In the genomic region with DNA sequence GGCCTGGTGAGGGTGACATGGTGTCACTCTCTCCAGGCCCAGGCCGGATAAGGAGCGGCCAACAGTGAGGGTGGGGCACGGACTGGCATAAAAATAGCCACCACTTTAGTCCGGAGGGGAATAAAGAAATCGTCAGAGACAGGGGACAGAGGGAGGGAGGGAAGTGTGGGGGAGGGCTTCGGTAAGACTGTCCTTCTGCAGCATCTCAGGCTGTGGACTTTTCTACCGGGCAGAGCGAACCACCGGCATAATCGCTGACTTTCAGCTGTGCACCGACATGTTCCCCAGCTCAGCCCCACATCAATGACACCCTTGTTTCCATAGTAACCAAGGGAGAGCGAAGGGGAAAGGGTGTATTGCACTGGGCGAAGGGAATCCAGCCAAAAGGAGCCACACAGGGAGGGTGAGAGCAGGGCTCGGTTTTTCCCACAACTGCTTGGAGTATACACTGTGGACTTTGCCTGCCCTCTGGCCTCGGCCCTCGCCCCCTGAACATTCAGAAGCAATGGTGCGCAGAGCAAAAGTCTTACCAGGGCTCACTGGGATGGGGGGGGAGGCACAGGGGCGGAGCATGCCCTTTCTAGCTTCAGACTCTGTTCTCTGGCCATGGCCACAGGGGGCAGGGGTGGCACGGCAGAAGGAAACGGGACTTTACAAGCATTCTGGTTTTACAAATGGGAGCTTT, we compare ENCODE assay signal across 9 mouse cellular contexts. TPM values are rescaled to one million over a fixed set of nuclear protein-coding genes. Genes with fewer than 3 reads are reported as not detected.
DNase-seq lines count a peak whose midpoint lies in the region; ATAC-seq and TF ChIP-seq lines count a peak whose summit lies in the region.
"Had no signal": no experiment of that assay in that cellular context is flagged by ENCODE, and none has a peak within 500 bp of the region (broad histone marks: within the 10 kb centered on the region; RNA-seq: fewer than 3 reads in every experiment).

No protein-coding gene starts in this region.

- peaks cover 96% of the 10 kb centered on the region for H3K4me1 ChIP-seq in forebrain, embryonic 15.5 days
- peaks cover 97% of the 10 kb centered on the region for H3K4me1 ChIP-seq in hindbrain, embryonic 15.5 days (replicated peaks)
- peaks cover 9% of the 10 kb centered on the region for H3K4me1 ChIP-seq in liver, adult 2 months (ENCODE audit: control insufficient read depth, insufficient read depth, low read length)
- H3K4me1 ChIP-seq in midbrain, embryonic 16.5 days (ENCODE audit: control insufficient read depth, insufficient read depth, low read length), result peaks cover 88% of the 10 kb centered on the region
- peaks cover 78% of the 10 kb centered on the region for H3K4me1 ChIP-seq in stomach, embryonic 16.5 days (ENCODE audit: control insufficient read depth, insufficient read depth, low read length)

- H3K27ac ChIP-seq in forebrain, embryonic 15.5 days (replicated peaks), result peak overlapping the region; percentile 88
- H3K27ac ChIP-seq in hindbrain, embryonic 15.5 days (replicated peaks), result peak overlapping the region; percentile 91
- no peak overlapping the region for H3K27ac ChIP-seq in liver, adult 2 months (replicated peaks; ENCODE audit: insufficient read depth, low read depth, low read length)
- peak overlapping the region; percentile 93 for H3K27ac ChIP-seq in midbrain, embryonic 16.5 days (ENCODE audit: low read length)
- H3K27ac ChIP-seq in stomach, embryonic 16.5 days (ENCODE audit: low read length), result peak overlapping the region; percentile 84

- TF ChIP-seq CTCF in liver, adult 2 months (IDR thresholded peaks at IDR 0.05; ENCODE audit: low read depth, low read length), result peak; percentile 31; the same call in 1 of the 2 replicates

- H3K9me3 ChIP-seq in forebrain, embryonic 15.5 days, result no peaks in the 10 kb centered on the region
- no peaks in the 10 kb centered on the region for H3K9me3 ChIP-seq in hindbrain, embryonic 15.5 days
- no peaks in the 10 kb centered on the region for H3K9me3 ChIP-seq in midbrain, embryonic 16.5 days (replicated peaks; ENCODE audit: control insufficient read depth, low read length, poor library complexity, severe bottlenecking)
- H3K9me3 ChIP-seq in stomach, embryonic 16.5 days (replicated peaks; ENCODE audit: control insufficient read depth, low read length), result no peaks in the 10 kb centered on the region

- TF ChIP-seq POLR2A in liver, adult 2 months (IDR thresholded peaks at IDR 0.05; ENCODE audit: extremely low read depth, insufficient read depth, low read length), result no peak

- H3K9ac ChIP-seq in forebrain, embryonic 15.5 days (replicated peaks), result peak overlapping the region; percentile 47
- H3K9ac ChIP-seq in hindbrain, embryonic 15.5 days, result peak overlapping the region; percentile 37
- no peak overlapping the region for H3K9ac ChIP-seq in liver, adult 2 months (ENCODE audit: low read depth, low read length)
- H3K9ac ChIP-seq in midbrain, embryonic 16.5 days (ENCODE audit: low read depth, low read length), result peak overlapping the region; percentile 25
- H3K9ac ChIP-seq in stomach, embryonic 16.5 days (ENCODE audit: low read length), result peak overlapping the region; percentile 64

- no peaks in the 10 kb centered on the region for H3K36me3 ChIP-seq in forebrain, embryonic 15.5 days
- H3K36me3 ChIP-seq in hindbrain, embryonic 15.5 days, result no peaks in the 10 kb centered on the region
- H3K36me3 ChIP-seq in liver, adult 2 months (ENCODE audit: control insufficient read depth, insufficient read depth, low read length), result no peaks in the 10 kb centered on the region
- no peaks in the 10 kb centered on the region for H3K36me3 ChIP-seq in midbrain, embryonic 16.5 days (ENCODE audit: control insufficient read depth, insufficient read depth, low read length)
- H3K36me3 ChIP-seq in stomach, embryonic 16.5 days (ENCODE audit: control insufficient read depth, insufficient read depth, low read length), result no peaks in the 10 kb centered on the region

- under 1% methylated on average over 20 of the region's 20 CpGs for WGBS in forebrain, embryonic 15.5 days
- WGBS in hindbrain, embryonic 15.5 days, result under 1% methylated on average over 20 of the region's 20 CpGs
- 20% methylated on average over 20 of the region's 20 CpGs for WGBS in liver, adult 2 months
- under 1% methylated on average over 20 of the region's 20 CpGs for WGBS in midbrain, embryonic 16.5 days
- 10% methylated on average over 20 of the region's 20 CpGs for WGBS in stomach, embryonic 16.5 days

- peak overlapping the region; percentile 66 for H3K4me2 ChIP-seq in forebrain, embryonic 15.5 days (replicated peaks)
- peak overlapping the region; percentile 58 for H3K4me2 ChIP-seq in hindbrain, embryonic 15.5 days
- H3K4me2 ChIP-seq in midbrain, embryonic 16.5 days (ENCODE audit: low read length), result peak overlapping the region; percentile 61
- H3K4me2 ChIP-seq in stomach, embryonic 16.5 days (ENCODE audit: low read depth, low read length), result peak overlapping the region; percentile 47

- H3K79me2 ChIP-seq in liver, adult 2 months (ENCODE audit: control insufficient read depth, insufficient read depth, low read length), result no peaks in the 10 kb centered on the region

- peak; percentile 57 for ATAC-seq in forebrain, embryonic 15.5 days (replicated peaks)
- peak; percentile 72 for ATAC-seq in hindbrain, embryonic 15.5 days (ENCODE audit: low FRiP score, low read depth)
- peak; percentile 69 for ATAC-seq in midbrain, embryonic 16.5 days
- ATAC-seq in stomach, embryonic 16.5 days (ENCODE audit: insufficient read depth, low FRiP score), result peak; percentile 21

- no peaks in the 10 kb centered on the region for H3K27me3 ChIP-seq in forebrain, embryonic 15.5 days
- H3K27me3 ChIP-seq in hindbrain, embryonic 15.5 days, result no peaks in the 10 kb centered on the region
- H3K27me3 ChIP-seq in liver, adult 2 months (ENCODE audit: control insufficient read depth, insufficient read depth, low read length), result no peaks in the 10 kb centered on the region
- no peaks in the 10 kb centered on the region for H3K27me3 ChIP-seq in midbrain, embryonic 16.5 days (ENCODE audit: control insufficient read depth, insufficient read depth, low read depth, low read length)
- no peaks in the 10 kb centered on the region for H3K27me3 ChIP-seq in stomach, embryonic 16.5 days (ENCODE audit: control insufficient read depth, insufficient read depth, low read length)
- H3K27me3 ChIP-seq: CH12.LX had no signal

- peak overlapping the region; percentile 31 for H3K4me3 ChIP-seq in forebrain, embryonic 15.5 days
- peak overlapping the region; percentile 21 for H3K4me3 ChIP-seq in hindbrain, embryonic 15.5 days
- H3K4me3 ChIP-seq in liver, adult 2 months (ENCODE audit: insufficient read depth, low read depth, low read length), result no peak overlapping the region
- H3K4me3 ChIP-seq in midbrain, embryonic 16.5 days (ENCODE audit: low read depth, low read length), result peak overlapping the region; percentile 24
- H3K4me3 ChIP-seq in stomach, embryonic 16.5 days (replicated peaks; ENCODE audit: low read length), result peak overlapping the region; percentile 12

- DNase-seq in gastrocnemius, postnatal 10 days, result peak; percentile 49
- DNase-seq in gastrocnemius, adult 18-20 months (ENCODE audit: low spot score), result no peak
- DNase-seq in cerebellum, adult 18-20 months, result peak; percentile 68 to 75
- DNase-seq in liver, adult 2 months (ENCODE audit: extremely low read depth, low read depth, low spot score), result no peak

RNA-seq across cellular contexts. Expression of gene Trim8, which starts 27.2 kb away (rescaled TPM):
- total RNA-seq in gastrocnemius, postnatal 10 days (2021), result 10 to 100 TPM; 26.1 to 29.7 TPM
- total RNA-seq in gastrocnemius, adult 18-20 months (2021), result 10 to 100 TPM; 17.6 to 22.5 TPM
- polyA plus RNA-seq in forebrain, embryonic 15.5 days (2015; fragmentation: Nextera tagmentation; extraction: Ambion mirVana), result 28.0 and 29.4 TPM in 2 replicates
- 27.8 and 31.9 TPM in 2 replicates for polyA plus RNA-seq in hindbrain, embryonic 15.5 days (2015; fragmentation: Nextera tagmentation; extraction: Ambion mirVana)
- total RNA-seq in liver, adult 2 months (2014; rRNA removed), result 7.3 and 9.9 TPM in 2 replicates
- polyA plus RNA-seq in liver, adult 2 months (2012; rRNA removed), result 17.7 and 20.0 TPM in 2 replicates
- 25.9 and 26.8 TPM in 2 replicates for polyA plus RNA-seq in midbrain, embryonic 16.5 days (2015; fragmentation: Nextera tagmentation; extraction: Ambion mirVana)
- polyA plus RNA-seq in stomach, embryonic 16.5 days (2015; fragmentation: Nextera tagmentation; extraction: Ambion mirVana), result 11.8 and 16.2 TPM in 2 replicates

RNA-seq across cellular contexts. Expression of gene Arl3, which starts 44.3 kb away (rescaled TPM):
- total RNA-seq in gastrocnemius, postnatal 10 days (2021), result 10 to 100 TPM; 48.9 to 50.5 TPM
- total RNA-seq in gastrocnemius, adult 18-20 months (2021), result 10 to 100 TPM; 79.9 to 86.2 TPM
- 238 and 241 TPM in 2 replicates for polyA plus RNA-seq in forebrain, embryonic 15.5 days (2015; fragmentation: Nextera tagmentation; extraction: Ambion mirVana)
- polyA plus RNA-seq in hindbrain, embryonic 15.5 days (2015; fragmentation: Nextera tagmentation; extraction: Ambion mirVana), result 208 and 221 TPM in 2 replicates
- 21.9 and 25.1 TPM in 2 replicates for total RNA-seq in liver, adult 2 months (2014; rRNA removed)
- 8.7 and 12.7 TPM in 2 replicates for polyA plus RNA-seq in liver, adult 2 months (2012; rRNA removed)
- polyA plus RNA-seq in midbrain, embryonic 16.5 days (2015; fragmentation: Nextera tagmentation; extraction: Ambion mirVana), result 213 and 226 TPM in 2 replicates
- 98.1 and 105 TPM in 2 replicates for polyA plus RNA-seq in stomach, embryonic 16.5 days (2015; fragmentation: Nextera tagmentation; extraction: Ambion mirVana)

RNA-seq across cellular contexts. Expression of gene Sfxn2, which starts 44.5 kb away (rescaled TPM):
- 1 to 10 TPM; 5.5 to 7.3 TPM for total RNA-seq in gastrocnemius, postnatal 10 days (2021)
- total RNA-seq in gastrocnemius, adult 18-20 months (2021), result 1 to 10 TPM; 2.2 to 3.8 TPM
- 12.6 and 13.7 TPM in 2 replicates for polyA plus RNA-seq in forebrain, embryonic 15.5 days (2015; fragmentation: Nextera tagmentation; extraction: Ambion mirVana)
- polyA plus RNA-seq in hindbrain, embryonic 15.5 days (2015; fragmentation: Nextera tagmentation; extraction: Ambion mirVana), result 10.2 and 11.3 TPM in 2 replicates
- 33.8 and 34.6 TPM in 2 replicates for total RNA-seq in liver, adult 2 months (2014; rRNA removed)
- 13.9 and 15.1 TPM in 2 replicates for polyA plus RNA-seq in liver, adult 2 months (2012; rRNA removed)
- polyA plus RNA-seq in midbrain, embryonic 16.5 days (2015; fragmentation: Nextera tagmentation; extraction: Ambion mirVana), result 9.7 and 12.8 TPM in 2 replicates
- 16.6 and 19.3 TPM in 2 replicates for polyA plus RNA-seq in stomach, embryonic 16.5 days (2015; fragmentation: Nextera tagmentation; extraction: Ambion mirVana)

Comparison
In these comparisons a context has a peak if more than half of its experiments do, and no peak if none do; other contexts are left out.
1. DNase-seq: peak in gastrocnemius, postnatal 10 days (single experiment) and cerebellum, adult 18-20 months (2 of 2); none in gastrocnemius, adult 18-20 months (single experiment) and liver, adult 2 months (single experiment).
2. ATAC-seq: peak in every context shown above with its lines; median percentile 72 in hindbrain, embryonic 15.5 days; 69 in midbrain, embryonic 16.5 days; 57 in forebrain, embryonic 15.5 days; 21 in stomach, embryonic 16.5 days.
3. Peak in every context shown above with its lines, with median percentiles within 50 percentile points of each other: H3K4me2 ChIP-seq.